Mouse (Mus musculus) lung, embryonic 15.5 days (tissue): ENCODE results near the gene Exoc4. TPM values are rescaled to one million over a fixed set of nuclear protein-coding genes. Genes with fewer than 3 reads are reported as not detected.

Source experiments
- ATAC-seq: fragments of 200-750 bp; cut with Nextera tagmentation; 2 replicates; pipeline ENCODE4 v1.8.0; 2017; ENCODE audit warnings: moderate number of reproducible peaks, borderline replicate concordance; ENCODE audit not compliant: low FRiP score, low TSS enrichment; ENCODE audit errors: extremely low read depth
- H3K27ac ChIP-seq: fragments of 300-500 bp; sonication (generic); 2 replicates; pipeline ENCODE4 v1.5.1; 2015; ENCODE audit warnings: moderate library complexity, mild to moderate bottlenecking, inconsistent platforms
- H3K27me3 ChIP-seq: fragments of 300-500 bp; sonication (generic); 2 replicates; pipeline ENCODE4 v1.6.1; 2015; ENCODE audit warnings: inconsistent platforms
- H3K36me3 ChIP-seq: fragments of 300-500 bp; sonication (generic); 2 replicates; pipeline ENCODE4 v1.6.1; 2015; ENCODE audit warnings: inconsistent platforms
- H3K4me1 ChIP-seq: fragments of 300-500 bp; sonication (generic); 2 replicates; pipeline ENCODE4 v1.6.1; 2015; ENCODE audit warnings: inconsistent platforms
- H3K4me2 ChIP-seq: fragments of 300-500 bp; sonication (generic); 2 replicates; pipeline ENCODE4 v1.6.1; 2015; ENCODE audit warnings: inconsistent platforms, mild to moderate bottlenecking, moderate library complexity
- H3K4me3 ChIP-seq: fragments of 300-500 bp; sonication (generic); 2 replicates; pipeline ENCODE4 v1.5.1; 2015; ENCODE audit warnings: mild to moderate bottlenecking, inconsistent platforms
- H3K9ac ChIP-seq: fragments of 300-500 bp; sonication (generic); 2 replicates; pipeline ENCODE4 v1.6.1; 2015; ENCODE audit warnings: inconsistent platforms
- H3K9me3 ChIP-seq: fragments of 300-500 bp; sonication (generic); 2 replicates; pipeline ENCODE4 v1.6.1; 2016; ENCODE audit warnings: inconsistent platforms
- WGBS: fragments of 180-500 bp; shearing (Covaris S2); methylation state at CpG from one replicate; pipeline ENCODE4 v1.1.7; 2015; 5-methylcytosine and 5-hydroxymethylcytosine counted together
- polyA plus RNA-seq: library from polyadenylated mRNA; unstranded; fragments of >200 nt; fragmentation: Nextera tagmentation; extraction: Ambion mirVana; gene quantifications from 2 replicates; pipeline ENCODE4 v1.2.1, GENCODE M21; 2015

Exoc4 gene
- polyA plus RNA-seq, 1 experiment from 2014 or later: 40.8 TPM

GRCm38 (mm10) chr6:33322849-33323248, 74.0 kb downstream of the Exoc4 start:
- 55% methylated on average over 3 of the region's 3 CpGs for WGBS
- Histone ChIP-seq H3K36me3 (no peaks in the 10 kb centered on the region), H3K4me3 (no peak overlapping the region), H3K4me2 (no peak overlapping the region), H3K4me1 (peaks cover 6% of the 10 kb centered on the region; the same call in 1 of the 2 replicates), H3K9me3 (no peaks in the 10 kb centered on the region), H3K9ac (no peak overlapping the region), H3K27ac (no peak overlapping the region), H3K27me3 (no peaks in the 10 kb centered on the region)
- ATAC-seq: no peak

DNA sequence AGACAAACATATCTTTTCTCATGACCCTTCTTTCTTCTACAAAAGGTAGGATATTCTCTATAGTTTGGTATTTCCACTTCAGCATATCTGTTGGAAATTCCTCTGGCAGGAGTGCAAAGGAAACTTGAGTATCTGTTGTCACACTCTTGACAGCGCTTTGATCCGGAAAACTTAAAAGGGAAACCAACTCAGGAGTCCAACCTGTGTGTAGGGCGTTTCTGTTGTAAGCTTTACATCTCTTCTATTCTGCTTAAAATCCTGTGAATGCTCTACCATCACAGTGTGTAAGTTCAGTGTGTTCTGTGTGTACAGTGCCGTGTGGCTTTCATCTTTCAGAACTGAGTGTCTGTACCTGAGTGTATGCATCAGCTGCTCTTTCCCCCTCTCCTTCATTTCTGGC, 74.5 kb downstream of the Exoc4 start:
- H3K4me2 ChIP-seq: no peak overlapping the region
- 48% methylated on average over 4 of the region's 4 CpGs for WGBS
- peaks cover 6% of the 10 kb centered on the region; the same call in 1 of the 2 replicates for H3K4me1 ChIP-seq
- H3K9me3 ChIP-seq: no peaks in the 10 kb centered on the region
- ATAC-seq: no peak
- H3K27ac ChIP-seq: peak overlapping the region; percentile 20; the same call in 1 of the 2 replicates
- no peaks in the 10 kb centered on the region for H3K27me3 ChIP-seq
- no peaks in the 10 kb centered on the region for H3K36me3 ChIP-seq
- no peak overlapping the region for H3K4me3 ChIP-seq
- no peak overlapping the region for H3K9ac ChIP-seq

- Histone ChIP-seq H3K27ac (no peak overlapping the region), H3K4me2 (no peak overlapping the region), H3K9ac (no peak overlapping the region), H3K36me3 (peaks cover 3% of the 10 kb centered on the region; the same call in 1 of the 2 replicates), H3K9me3 (no peaks in the 10 kb centered on the region), H3K27me3 (no peaks in the 10 kb centered on the region), H3K4me1 (peaks cover 6% of the 10 kb centered on the region; the same call in 1 of the 2 replicates), H3K4me3 (no peak overlapping the region)
- 84% methylated on average over 1 of the region's 1 CpGs for WGBS
- no peak for ATAC-seq
Observed at GRCm38 (mm10) chr6:33328326-33328725, 79.4 kb downstream of the Exoc4 start.

GRCm38 (mm10) chr6:33347088-33347775, 98.3 kb downstream of the Exoc4 start:
- Histone ChIP-seq H3K4me1 (no peaks in the 10 kb centered on the region), H3K4me3 (no peak overlapping the region), H3K9ac (no peak overlapping the region), H3K27me3 (no peaks in the 10 kb centered on the region), H3K36me3 (no peaks in the 10 kb centered on the region), H3K9me3 (no peaks in the 10 kb centered on the region), H3K4me2 (no peak overlapping the region), H3K27ac (no peak overlapping the region)
- ATAC-seq: no peak
- WGBS: 47% methylated on average over 1 of the region's 1 CpGs

- WGBS: 54% methylated on average over 6 of the region's 6 CpGs
- Histone ChIP-seq H3K4me2 (no peak overlapping the region), H3K4me3 (no peak overlapping the region), H3K27me3 (no peaks in the 10 kb centered on the region), H3K4me1 (no peaks in the 10 kb centered on the region), H3K9ac (no peak overlapping the region), H3K27ac (no peak overlapping the region), H3K36me3 (no peaks in the 10 kb centered on the region), H3K9me3 (no peaks in the 10 kb centered on the region)
- ATAC-seq: no peak
Observed at GRCm38 (mm10) chr6:33361613-33362012, 112.7 kb downstream of the Exoc4 start.

GRCm38 (mm10) chr6:33380517-33380916, 131.6 kb downstream of the Exoc4 start:
- H3K27ac ChIP-seq: no peak overlapping the region
- H3K9me3 ChIP-seq: no peaks in the 10 kb centered on the region
- WGBS: 68% methylated on average over 3 of the region's 3 CpGs
- ATAC-seq: no peak
- no peaks in the 10 kb centered on the region for H3K36me3 ChIP-seq
- no peak overlapping the region for H3K4me3 ChIP-seq
- no peaks in the 10 kb centered on the region for H3K4me1 ChIP-seq
- H3K27me3 ChIP-seq: no peaks in the 10 kb centered on the region
- H3K9ac ChIP-seq: no peak overlapping the region
- no peak overlapping the region for H3K4me2 ChIP-seq

DNA sequence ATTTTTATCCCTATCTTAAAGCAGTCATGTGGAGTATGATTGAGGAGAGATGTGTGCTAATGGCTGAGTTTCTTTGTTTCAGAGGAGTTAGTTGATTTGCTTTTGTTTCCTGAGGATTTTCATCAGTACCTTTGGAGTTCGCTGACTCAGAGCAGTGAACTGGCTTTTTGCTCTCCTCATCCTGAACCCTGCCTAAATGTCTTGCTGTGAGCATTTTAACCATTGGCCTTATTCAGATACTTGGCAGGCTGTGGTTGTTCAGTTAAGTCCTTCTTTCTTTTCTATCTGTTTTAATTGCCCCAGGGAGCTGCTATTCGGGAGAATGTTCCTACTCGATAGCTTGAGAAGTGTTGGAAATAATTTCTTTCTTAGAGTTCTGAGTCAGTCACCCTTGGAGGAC, 133.3 kb downstream of the Exoc4 start:
- Histone ChIP-seq H3K4me2 (no peak overlapping the region), H3K36me3 (no peaks in the 10 kb centered on the region), H3K9me3 (no peaks in the 10 kb centered on the region), H3K27ac (no peak overlapping the region), H3K4me3 (no peak overlapping the region), H3K27me3 (no peaks in the 10 kb centered on the region), H3K9ac (no peak overlapping the region), H3K4me1 (no peaks in the 10 kb centered on the region)
- 79% methylated on average over 3 of the region's 3 CpGs for WGBS
- ATAC-seq: no peak

GRCm38 (mm10) chr6:33392020-33392419, 143.1 kb downstream of the Exoc4 start:
- H3K36me3 ChIP-seq: no peaks in the 10 kb centered on the region
- no peak overlapping the region for H3K9ac ChIP-seq
- H3K4me2 ChIP-seq: no peak overlapping the region
- H3K4me1 ChIP-seq: no peaks in the 10 kb centered on the region
- no peaks in the 10 kb centered on the region for H3K27me3 ChIP-seq
- H3K27ac ChIP-seq: no peak overlapping the region
- H3K9me3 ChIP-seq: no peaks in the 10 kb centered on the region
- H3K4me3 ChIP-seq: no peak overlapping the region
- WGBS: 73% methylated on average over 2 of the region's 2 CpGs
- ATAC-seq: no peak

DNA sequence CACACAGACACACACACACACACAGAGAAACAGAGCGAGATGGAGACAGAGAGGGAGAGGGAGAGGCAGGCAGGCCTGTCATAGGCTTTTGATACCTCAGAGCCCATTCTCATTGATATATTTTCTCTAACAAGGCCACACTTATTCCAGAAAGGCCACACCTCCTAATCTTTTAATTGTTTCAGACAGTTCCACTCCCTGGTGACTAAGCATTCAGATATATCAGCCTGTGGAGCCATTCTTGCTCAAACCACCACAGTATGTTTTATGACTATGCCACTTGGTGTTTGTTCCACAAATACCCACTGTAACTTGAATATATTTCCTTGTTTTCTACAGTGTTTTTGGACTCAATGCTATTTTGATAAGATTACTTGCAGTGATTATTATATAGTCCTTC, 150.6 kb downstream of the Exoc4 start:
- ATAC-seq: no peak
- 100% methylated on average over 1 of the region's 1 CpGs for WGBS
- no peaks in the 10 kb centered on the region for H3K9me3 ChIP-seq

DNA sequence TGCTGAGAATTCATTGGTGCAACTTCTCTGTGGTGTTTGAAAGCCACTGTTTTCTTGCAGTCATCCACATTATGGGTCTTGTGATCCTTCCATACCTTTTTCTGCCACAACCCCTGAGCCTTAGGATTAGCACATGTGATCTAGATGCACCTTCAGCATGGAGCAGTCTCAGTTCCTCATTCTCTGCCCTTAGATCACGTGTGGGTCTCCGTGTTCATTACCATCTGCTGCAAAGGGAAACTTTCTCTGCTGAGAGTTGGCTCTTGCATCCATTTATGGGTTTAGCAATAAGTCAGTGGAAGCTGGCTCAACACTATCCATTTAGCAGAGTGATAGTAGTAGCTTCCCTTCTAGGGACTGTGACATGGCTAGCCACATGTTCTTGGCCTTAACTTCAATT, 152.3 kb downstream of the Exoc4 start:
- Histone ChIP-seq H3K9me3 (no peaks in the 10 kb centered on the region), H3K27ac (no peak overlapping the region), H3K4me2 (no peak overlapping the region), H3K9ac (no peak overlapping the region), H3K27me3 (no peaks in the 10 kb centered on the region), H3K4me1 (no peaks in the 10 kb centered on the region), H3K4me3 (no peak overlapping the region), H3K36me3 (no peaks in the 10 kb centered on the region)
- ATAC-seq: no peak
- WGBS: 87% methylated on average over 2 of the region's 2 CpGs

More for the DNA sequence above, 150.6 kb downstream of the Exoc4 start:
- no peak overlapping the region for H3K9ac ChIP-seq
- no peaks in the 10 kb centered on the region for H3K27me3 ChIP-seq
- no peak overlapping the region for H3K4me3 ChIP-seq
- H3K4me2 ChIP-seq: no peak overlapping the region
- no peaks in the 10 kb centered on the region for H3K4me1 ChIP-seq
- no peaks in the 10 kb centered on the region for H3K36me3 ChIP-seq
- no peak overlapping the region for H3K27ac ChIP-seq

DNA sequence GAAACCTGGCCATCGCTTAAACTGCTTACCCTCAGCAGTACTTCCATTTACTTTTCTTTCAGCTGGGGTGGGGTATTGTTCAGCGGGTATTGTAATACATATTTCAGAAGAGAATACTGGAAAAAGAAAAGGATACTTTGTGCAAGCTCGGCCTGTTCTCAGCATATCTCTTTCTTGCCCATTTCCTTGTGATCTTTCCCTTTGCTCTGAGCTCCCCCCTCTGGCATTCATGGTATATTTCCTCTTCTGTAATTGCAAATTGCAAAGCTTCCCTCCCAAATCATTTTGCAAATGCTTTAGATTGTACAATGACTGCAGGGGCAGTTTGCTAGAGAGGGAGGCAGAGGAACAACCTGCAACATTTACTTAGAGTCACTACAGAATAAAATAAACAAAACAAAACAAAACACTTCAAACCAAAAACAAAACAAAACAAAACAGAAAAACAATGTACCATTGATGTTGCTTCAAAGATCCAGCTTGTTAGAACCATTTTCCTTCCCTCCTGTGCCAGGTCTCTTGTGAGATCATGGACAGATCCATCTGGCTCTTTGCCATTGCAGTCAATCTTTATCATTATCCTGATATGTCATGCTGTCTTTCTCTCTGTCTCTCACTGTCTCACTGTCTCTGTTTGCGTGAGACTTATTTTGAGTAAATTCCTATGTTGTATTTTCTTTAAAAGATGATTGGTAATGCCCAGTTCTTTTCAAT, 156.8 kb downstream of the Exoc4 start:
- Histone ChIP-seq H3K27me3 (no peaks in the 10 kb centered on the region), H3K4me2 (no peak overlapping the region), H3K9ac (no peak overlapping the region), H3K27ac (no peak overlapping the region), H3K4me3 (no peak overlapping the region), H3K36me3 (no peaks in the 10 kb centered on the region), H3K9me3 (no peaks in the 10 kb centered on the region), H3K4me1 (no peaks in the 10 kb centered on the region)
- ATAC-seq: no peak
- WGBS: 58% methylated on average over 4 of the region's 4 CpGs

DNA sequence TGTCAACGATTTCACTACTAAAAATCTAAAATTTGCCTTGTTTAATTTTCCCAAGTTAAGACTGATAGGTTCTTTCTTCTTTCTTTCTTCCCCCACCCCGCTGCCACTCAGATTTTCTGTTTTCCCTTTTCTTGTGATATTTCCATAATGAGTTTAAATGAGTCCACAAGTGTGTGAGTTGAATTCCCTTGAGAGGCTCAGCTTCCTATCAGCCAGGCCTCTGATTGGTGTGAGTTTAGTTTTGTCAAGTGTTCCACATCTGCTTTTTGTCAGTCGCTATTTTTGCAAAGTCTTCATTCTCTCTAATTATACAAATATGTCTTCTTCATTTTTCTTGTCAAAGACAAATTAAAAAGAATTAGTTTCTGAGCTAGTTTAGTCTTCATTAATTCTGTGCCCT, 160.7 kb downstream of the Exoc4 start:
- Histone ChIP-seq H3K9ac (no peak overlapping the region), H3K36me3 (no peaks in the 10 kb centered on the region), H3K4me2 (no peak overlapping the region), H3K4me3 (no peak overlapping the region), H3K27ac (no peak overlapping the region), H3K9me3 (no peaks in the 10 kb centered on the region), H3K4me1 (no peaks in the 10 kb centered on the region), H3K27me3 (no peaks in the 10 kb centered on the region)
- 65% methylated on average over 3 of the region's 3 CpGs for WGBS
- no peak for ATAC-seq
